Mouse (Mus musculus) forebrain, embryonic 16.5 days (tissue): ENCODE results near the gene Efcab10. TPM values are rescaled to one million over a fixed set of nuclear protein-coding genes. Genes with fewer than 3 reads are reported as not detected.

Source experiments
- ATAC-seq: fragments of 200-750 bp; cut with Nextera tagmentation; 2 replicates; pipeline ENCODE4 v1.8.0; 2017; ENCODE audit warnings: mild to moderate bottlenecking, moderate library complexity
- H3K27ac ChIP-seq: fragments of 300-500 bp; sonication (generic); 2 replicates; pipeline ENCODE4 v1.5.1; 2014; ENCODE audit warnings: low read length, control low read depth
- H3K27me3 ChIP-seq: fragments of 300-500 bp; sonication (generic); replicated peaks from 2 replicates; pipeline ENCODE4 v1.6.1; 2014; ENCODE audit warnings: low read length; ENCODE audit not compliant: control insufficient read depth, insufficient read depth
- H3K36me3 ChIP-seq: fragments of 300-500 bp; sonication (generic); 2 replicates; pipeline ENCODE4 v1.6.1; 2014; ENCODE audit not compliant: control insufficient read depth, insufficient read depth
- H3K4me1 ChIP-seq: fragments of 300-500 bp; sonication (generic); replicated peaks from 2 replicates; pipeline ENCODE4 v1.6.1; 2014; ENCODE audit warnings: low read length; ENCODE audit not compliant: control insufficient read depth, insufficient read depth
- H3K4me2 ChIP-seq: fragments of 300-500 bp; sonication (generic); 2 replicates; pipeline ENCODE4 v1.6.1; 2014; ENCODE audit warnings: mild to moderate bottlenecking, low read length, control low read depth
- H3K4me3 ChIP-seq: fragments of 300-500 bp; sonication (generic); replicated peaks from 2 replicates; pipeline ENCODE4 v1.5.1; 2014; ENCODE audit warnings: mild to moderate bottlenecking, low read length, control low read depth
- H3K9ac ChIP-seq: fragments of 300-500 bp; sonication (generic); replicated peaks from 2 replicates; pipeline ENCODE4 v1.6.1; 2014; ENCODE audit warnings: low read depth, low read length, control low read depth
- H3K9me3 ChIP-seq: fragments of 300-500 bp; sonication (generic); 2 replicates; pipeline ENCODE4 v1.6.1; 2016; ENCODE audit warnings: low read length; ENCODE audit not compliant: control insufficient read depth
- WGBS: fragments of 180-500 bp; shearing (Covaris S2); extraction: QIAGEN DNeasy Blood & Tissue Kit; methylation state at CpG from one replicate; pipeline ENCODE4 v1.1.7; 2014; 5-methylcytosine and 5-hydroxymethylcytosine counted together
- polyA plus RNA-seq: library from polyadenylated mRNA; unstranded; fragments of >200 nt; fragmentation: Nextera tagmentation; extraction: Ambion mirVana; gene quantifications from 2 replicates; pipeline ENCODE4 v1.2.1, GENCODE M21; 2015

Efcab10 gene
- polyA plus RNA-seq, 1 experiment from 2014 or later: 2.0 TPM

GRCm38 (mm10) chr12:33364511-33364910 lies 30.1 kb upstream of the Efcab10 start:
- H3K27me3 ChIP-seq: no peaks in the 10 kb centered on the region
- H3K9ac ChIP-seq: no peak overlapping the region
- peaks cover 12% of the 10 kb centered on the region for H3K4me1 ChIP-seq

GRCm38 (mm10) chr12:33365133-33365532 lies 29.5 kb upstream of the Efcab10 start:
- Histone ChIP-seq H3K27me3 (no peaks in the 10 kb centered on the region), H3K9ac (no peak overlapping the region), H3K9me3 (no peaks in the 10 kb centered on the region), H3K4me1 (peaks cover 10% of the 10 kb centered on the region), H3K27ac (no peak overlapping the region), H3K4me2 (no peak overlapping the region), H3K4me3 (no peak overlapping the region), H3K36me3 (peaks cover 3% of the 10 kb centered on the region; the same call in 1 of the 2 replicates)
- 86% methylated on average over 8 of the region's 8 CpGs for WGBS
- no peak for ATAC-seq

More at GRCm38 (mm10) chr12:33364511-33364910, 30.1 kb upstream of the Efcab10 start:
- Histone ChIP-seq H3K4me3 (no peak overlapping the region), H3K36me3 (peaks cover 3% of the 10 kb centered on the region; the same call in 1 of the 2 replicates), H3K4me2 (no peak overlapping the region), H3K27ac (no peak overlapping the region), H3K9me3 (no peaks in the 10 kb centered on the region)
- no peak for ATAC-seq
- 89% methylated on average over 8 of the region's 8 CpGs for WGBS

GRCm38 (mm10) chr12:33369555-33369954 lies 25.1 kb upstream of the Efcab10 start:
- Histone ChIP-seq H3K4me1 (no peaks in the 10 kb centered on the region), H3K9ac (no peak overlapping the region), H3K27me3 (no peaks in the 10 kb centered on the region), H3K4me3 (no peak overlapping the region), H3K27ac (no peak overlapping the region), H3K4me2 (no peak overlapping the region), H3K9me3 (no peaks in the 10 kb centered on the region), H3K36me3 (peaks cover 3% of the 10 kb centered on the region; the same call in 1 of the 2 replicates)
- ATAC-seq: no peak
- WGBS: 93% methylated on average over 3 of the region's 3 CpGs

- Histone ChIP-seq H3K36me3 (no peaks in the 10 kb centered on the region), H3K9me3 (no peaks in the 10 kb centered on the region), H3K9ac (no peak overlapping the region), H3K4me3 (peak overlapping the region; percentile 20), H3K4me1 (peaks cover 5% of the 10 kb centered on the region; the same call in 1 of the 2 replicates), H3K27ac (no peak overlapping the region), H3K27me3 (no peaks in the 10 kb centered on the region), H3K4me2 (peak overlapping the region; percentile 37)
- ATAC-seq: peak; percentile 71
- 18% methylated on average over 22 of the region's 22 CpGs for WGBS
Observed at GRCm38 (mm10) chr12:33379624-33380445, 14.8 kb upstream of the Efcab10 start.

GRCm38 (mm10) chr12:33388842-33389241 lies 5.8 kb upstream of the Efcab10 start:
- Histone ChIP-seq H3K4me2 (no peak overlapping the region), H3K9ac (no peak overlapping the region), H3K27ac (no peak overlapping the region), H3K4me3 (no peak overlapping the region), H3K4me1 (no peaks in the 10 kb centered on the region), H3K9me3 (no peaks in the 10 kb centered on the region), H3K27me3 (peaks cover 4% of the 10 kb centered on the region; the same call in 1 of the 2 replicates), H3K36me3 (no peaks in the 10 kb centered on the region)
- peak; percentile 77 for ATAC-seq
- 9% methylated on average over 5 of the region's 5 CpGs for WGBS

GRCm38 (mm10) chr12:33390844-33391560 lies 3.7 kb upstream of the Efcab10 start:
- Histone ChIP-seq H3K9ac (no peak overlapping the region), H3K4me3 (no peak overlapping the region), H3K27ac (no peak overlapping the region), H3K36me3 (no peaks in the 10 kb centered on the region), H3K4me1 (peaks cover 8% of the 10 kb centered on the region; the same call in 1 of the 2 replicates), H3K27me3 (peaks cover 4% of the 10 kb centered on the region; the same call in 1 of the 2 replicates), H3K9me3 (no peaks in the 10 kb centered on the region), H3K4me2 (no peak overlapping the region)
- ATAC-seq: no peak
- 65% methylated on average over 2 of the region's 2 CpGs for WGBS

- Histone ChIP-seq H3K9ac (no peak overlapping the region), H3K27ac (no peak overlapping the region), H3K4me1 (no peaks in the 10 kb centered on the region), H3K36me3 (no peaks in the 10 kb centered on the region), H3K9me3 (no peaks in the 10 kb centered on the region), H3K27me3 (no peaks in the 10 kb centered on the region), H3K4me3 (no peak overlapping the region), H3K4me2 (no peak overlapping the region)
- ATAC-seq: no peak
- 64% methylated on average over 7 of the region's 7 CpGs for WGBS
Observed at GRCm38 (mm10) chr12:33403265-33403693, 8.6 kb downstream of the Efcab10 start.

- Histone ChIP-seq H3K4me2 (no peak overlapping the region), H3K4me3 (no peak overlapping the region), H3K27ac (no peak overlapping the region), H3K9me3 (no peaks in the 10 kb centered on the region), H3K4me1 (no peaks in the 10 kb centered on the region), H3K27me3 (no peaks in the 10 kb centered on the region), H3K36me3 (no peaks in the 10 kb centered on the region), H3K9ac (no peak overlapping the region)
- WGBS: 52% methylated on average over 5 of the region's 5 CpGs
- ATAC-seq: no peak
Observed at GRCm38 (mm10) chr12:33404996-33405395, 10.3 kb downstream of the Efcab10 start.

- no peak for ATAC-seq
Observed at GRCm38 (mm10) chr12:33405398-33406026, 10.9 kb downstream of the Efcab10 start.

More at GRCm38 (mm10) chr12:33405398-33406026, 10.9 kb downstream of the Efcab10 start:
- Histone ChIP-seq H3K9ac (no peak overlapping the region), H3K4me2 (no peak overlapping the region), H3K36me3 (no peaks in the 10 kb centered on the region), H3K27ac (no peak overlapping the region), H3K27me3 (no peaks in the 10 kb centered on the region), H3K9me3 (no peaks in the 10 kb centered on the region), H3K4me3 (no peak overlapping the region), H3K4me1 (no peaks in the 10 kb centered on the region)
- WGBS: 42% methylated on average over 6 of the region's 6 CpGs
